Mouse (Mus musculus) brown adipose tissue, adult 24 weeks (tissue): ENCODE measurements around the gene Atp6v1e1. TPM values are rescaled to one million over a fixed set of nuclear protein-coding genes. Genes with fewer than 3 reads are reported as not detected.
"Not testable (repeated sequence)": the region's sequence is repeated elsewhere in the genome, so short reads cannot be mapped to it uniquely, and the experiment has no call there.

ENCODE experiments used
- H3K27ac ChIP-seq: fragments of 200-500 bp; replicated peaks from 2 replicates; pipeline ENCODE4 v1.5.1; 2012; ENCODE audit warnings: low read depth, mild to moderate bottlenecking, low read length
- H3K4me1 ChIP-seq: fragments of 200-500 bp; 2 replicates; pipeline ENCODE4 v1.6.1; 2012; ENCODE audit warnings: low read length, mixed read lengths; ENCODE audit not compliant: control insufficient read depth, insufficient read depth, insufficient read length
- H3K4me3 ChIP-seq: fragments of 200-500 bp; 2 replicates; pipeline ENCODE4 v1.5.1; 2012; ENCODE audit warnings: low read depth, mild to moderate bottlenecking, low read length, moderate library complexity; ENCODE audit not compliant: insufficient read depth
- polyA plus RNA-seq: library from polyadenylated mRNA; stranded (reverse); fragments of >200 nt; gene quantifications from 2 replicates; pipeline ENCODE4 v1.2.4, GENCODE M21; 2012; ENCODE audit not compliant: missing spikeins, insufficient read depth, insufficient read length

Gene Atp6v1e1
- polyA plus RNA-seq, 1 experiment: 349 TPM

GRCm38 (mm10) chr6:120832097-120832496, 9.5 kb upstream of the Atp6v1e1 start:
- no peak overlapping the region for H3K27ac ChIP-seq
- no peak overlapping the region for H3K4me3 ChIP-seq
- no peaks in the 10 kb centered on the region for H3K4me1 ChIP-seq

DNA sequence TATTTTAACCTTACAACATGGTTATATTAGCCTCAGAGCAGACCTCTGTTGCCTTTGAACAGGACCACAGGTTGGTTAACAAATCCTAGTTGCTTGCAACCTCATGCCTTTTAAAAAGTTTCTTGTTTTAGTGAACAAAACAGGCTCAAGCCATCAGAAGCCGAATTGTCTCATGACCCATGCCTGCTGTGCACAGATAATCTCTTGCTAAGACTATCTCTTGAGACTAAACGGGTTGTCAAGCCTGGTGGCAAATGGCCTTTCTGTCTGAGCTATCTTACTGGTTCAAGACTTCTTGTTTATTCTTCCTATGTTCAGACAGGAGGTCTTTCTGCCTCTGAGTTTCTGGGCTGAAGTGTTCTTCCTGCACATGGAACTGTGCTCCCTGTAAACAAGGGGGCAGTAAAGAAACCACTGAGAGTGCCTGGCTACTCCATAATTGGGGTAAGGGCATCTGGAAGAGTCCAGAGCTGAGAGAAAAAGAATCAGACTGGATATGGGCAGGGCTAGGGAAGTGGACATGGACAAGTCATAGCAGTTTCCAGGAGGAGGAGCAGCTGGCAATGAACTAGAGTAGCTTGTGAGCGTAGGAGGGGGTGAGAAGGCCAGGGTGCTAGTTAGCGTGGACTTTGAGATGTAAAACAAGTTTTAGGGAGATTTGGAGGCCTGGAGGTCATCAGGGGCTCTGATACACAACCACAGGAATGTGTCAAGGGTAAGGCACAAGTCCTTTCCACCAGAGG, 8.4 kb upstream of the Atp6v1e1 start:
- Histone ChIP-seq H3K4me1 (no peaks in the 10 kb centered on the region), H3K4me3 (no peak overlapping the region), H3K27ac (no peak overlapping the region)

- H3K4me1 ChIP-seq: no peaks in the 10 kb centered on the region
- H3K27ac ChIP-seq: no peak overlapping the region
- no peak overlapping the region for H3K4me3 ChIP-seq
Observed at GRCm38 (mm10) chr6:120830056-120830455, 7.5 kb upstream of the Atp6v1e1 start.

DNA sequence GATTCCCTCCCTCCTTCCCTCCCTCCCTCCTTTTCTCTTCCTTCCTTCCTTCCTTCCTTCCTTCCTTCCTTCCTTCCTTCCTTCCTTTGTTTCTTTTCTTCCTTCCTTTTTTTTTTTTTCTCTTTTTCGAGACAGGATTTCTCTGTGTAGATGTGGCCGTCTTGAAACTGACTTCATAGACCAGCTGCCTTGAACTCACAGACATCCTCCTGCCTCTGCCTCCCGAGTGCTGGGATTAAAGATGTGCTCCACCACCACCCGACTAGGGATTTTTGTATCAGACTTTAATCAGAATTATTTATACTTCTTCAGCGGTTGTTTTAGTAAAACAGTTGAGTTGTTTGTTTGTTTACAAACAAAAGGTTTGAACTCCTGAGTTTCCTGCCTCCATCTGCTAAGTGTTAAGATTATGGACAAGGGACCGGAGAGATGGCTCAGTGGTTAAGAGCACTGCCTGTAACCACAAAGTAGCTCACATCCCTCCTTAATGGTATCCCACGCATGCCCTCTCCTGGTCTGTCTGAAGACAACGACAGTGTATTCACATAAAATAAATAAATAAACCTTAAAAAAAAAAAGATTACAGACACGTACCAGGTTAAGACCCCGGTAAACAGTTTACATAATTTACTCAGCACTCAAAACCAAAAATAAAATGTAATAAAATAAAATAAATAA, 483 bp upstream of the Atp6v1e1 start:
- H3K4me3 ChIP-seq: peak overlapping the region; percentile 4; the same call in 1 of the 2 replicates
- H3K4me1 ChIP-seq: peaks cover 11% of the 10 kb centered on the region
- peak overlapping the region; percentile 69 for H3K27ac ChIP-seq

- Histone ChIP-seq H3K4me3 (peak overlapping the region; percentile 79), H3K4me1 (peaks cover 11% of the 10 kb centered on the region), H3K27ac (no peak overlapping the region)
Observed at GRCm38 (mm10) chr6:120821715-120822114, 878 bp downstream of the Atp6v1e1 start.

DNA sequence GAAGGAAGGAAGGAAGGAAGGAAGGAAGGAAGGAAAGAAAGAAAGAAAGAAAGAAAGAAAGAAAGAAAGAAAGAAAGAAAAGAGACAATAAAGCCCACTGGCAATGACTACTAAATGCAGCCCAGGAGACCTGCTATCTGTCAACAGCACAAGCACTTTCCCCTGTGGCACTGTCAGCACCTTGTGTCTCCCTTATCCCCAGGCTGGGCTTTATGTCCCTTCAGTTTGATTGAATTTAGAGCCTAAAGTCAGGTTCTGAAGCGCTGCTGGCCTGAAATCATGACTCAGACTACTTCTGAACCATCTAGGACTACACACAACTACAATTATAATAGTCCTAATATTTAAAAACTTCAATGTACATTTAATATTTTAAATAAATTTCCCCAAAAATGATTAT, 1.7 kb downstream of the Atp6v1e1 start:
- peaks cover 11% of the 10 kb centered on the region for H3K4me1 ChIP-seq
- peak overlapping the region; percentile 57 for H3K4me3 ChIP-seq
- H3K27ac ChIP-seq: no peak overlapping the region

DNA sequence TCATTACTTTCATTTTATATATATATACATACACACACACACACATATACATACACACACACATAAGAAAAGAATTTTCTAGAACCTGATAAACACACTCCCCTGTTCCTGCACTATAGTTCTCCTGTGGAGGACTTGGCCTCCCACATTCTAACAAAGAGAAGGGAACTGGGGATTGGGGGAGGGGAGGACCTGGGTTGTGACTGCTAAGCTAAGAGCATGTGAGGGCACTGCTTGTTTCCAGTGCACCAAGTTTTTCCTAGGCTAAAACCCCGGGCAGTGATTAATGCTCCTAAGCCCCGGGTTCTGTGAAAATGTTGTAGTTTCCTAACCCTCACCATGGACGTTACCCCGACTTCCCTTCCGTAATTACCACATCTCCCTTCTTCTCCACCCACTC, 2.4 kb downstream of the Atp6v1e1 start:
- Histone ChIP-seq H3K27ac (no peak overlapping the region), H3K4me3 (no peak overlapping the region), H3K4me1 (peaks cover 11% of the 10 kb centered on the region)

GRCm38 (mm10) chr6:120819294-120819693, 3.3 kb downstream of the Atp6v1e1 start:
- Histone ChIP-seq H3K4me1 (peaks cover 11% of the 10 kb centered on the region), H3K27ac (no peak overlapping the region), H3K4me3 (no peak overlapping the region)

GRCm38 (mm10) chr6:120811999-120812398, 10.6 kb downstream of the Atp6v1e1 start:
- not testable (repeated sequence) for H3K4me3 ChIP-seq, H3K27ac ChIP-seq, H3K4me1 ChIP-seq

- H3K4me1 ChIP-seq: no peaks in the 10 kb centered on the region
- H3K27ac ChIP-seq: peak overlapping the region; percentile 33; the same call in 1 of the 2 replicates
- no peak overlapping the region for H3K4me3 ChIP-seq
Observed at GRCm38 (mm10) chr6:120807738-120808081, 14.9 kb downstream of the Atp6v1e1 start.

DNA sequence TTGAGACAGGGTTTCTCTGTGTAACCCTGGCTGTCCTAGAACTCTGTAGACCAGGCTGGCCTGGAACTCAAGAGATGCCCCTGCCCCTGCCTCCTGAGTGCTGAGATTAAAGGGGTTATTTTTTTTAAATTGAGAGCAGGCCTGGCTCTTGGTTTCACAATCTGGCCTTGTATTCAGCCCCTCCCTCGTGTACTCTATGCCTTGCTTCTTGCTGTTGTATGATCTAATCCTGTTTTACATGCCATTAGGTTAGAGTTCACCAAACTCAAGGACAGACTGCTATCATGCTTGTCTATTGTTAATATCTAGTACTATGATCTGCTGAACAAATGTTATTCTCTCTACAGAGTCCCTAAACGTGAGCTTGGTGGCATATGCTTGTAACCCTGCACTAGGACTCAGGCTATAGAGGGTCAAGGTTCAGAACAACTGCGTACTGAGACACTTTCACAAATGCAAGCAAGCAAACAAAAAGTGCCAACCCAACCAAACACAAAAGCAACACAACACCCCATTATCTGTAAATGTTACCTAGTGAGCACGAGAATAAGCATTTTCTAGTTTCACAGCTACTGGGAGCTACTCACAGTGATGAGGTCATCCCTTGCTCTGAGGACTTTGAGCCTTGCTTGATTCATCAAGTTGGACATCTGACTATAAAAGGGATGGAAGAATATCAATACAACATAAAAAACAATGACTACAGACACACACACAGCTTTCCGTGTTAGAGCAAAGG, 15.4 kb downstream of the Atp6v1e1 start:
- Histone ChIP-seq H3K27ac (peak overlapping the region; percentile 33; the same call in 1 of the 2 replicates), H3K4me1 (no peaks in the 10 kb centered on the region), H3K4me3 (no peak overlapping the region)

- Histone ChIP-seq H3K4me3 (no peak overlapping the region), H3K27ac (no peak overlapping the region), H3K4me1 (no peaks in the 10 kb centered on the region)
Observed at GRCm38 (mm10) chr6:120799581-120800041, 23.0 kb downstream of the Atp6v1e1 start.

GRCm38 (mm10) chr6:120798905-120799304, 23.7 kb downstream of the Atp6v1e1 start:
- Histone ChIP-seq H3K4me3 (no peak overlapping the region), H3K27ac (no peak overlapping the region), H3K4me1 (no peaks in the 10 kb centered on the region)

DNA sequence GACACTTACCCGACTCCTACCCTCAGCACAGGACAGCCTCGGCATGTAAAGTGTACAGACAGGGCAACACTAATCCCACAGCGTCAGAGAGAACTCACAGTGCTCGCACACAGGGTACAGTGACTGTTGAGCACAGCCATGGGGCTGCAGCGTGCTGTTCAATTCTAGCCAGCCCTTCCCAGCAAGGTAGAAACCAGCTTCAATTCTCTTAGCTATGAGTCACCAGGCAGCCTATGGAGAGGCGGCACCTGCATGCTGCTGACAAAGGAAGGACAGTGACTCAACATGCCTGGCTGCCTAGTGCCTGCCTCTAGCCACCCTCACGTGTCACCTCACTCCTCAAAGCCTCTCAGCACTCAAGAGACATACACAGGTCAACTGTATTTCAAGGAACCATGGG, 24.6 kb downstream of the Atp6v1e1 start:
- Histone ChIP-seq H3K4me3 (no peak overlapping the region), H3K27ac (no peak overlapping the region), H3K4me1 (no peaks in the 10 kb centered on the region)

DNA sequence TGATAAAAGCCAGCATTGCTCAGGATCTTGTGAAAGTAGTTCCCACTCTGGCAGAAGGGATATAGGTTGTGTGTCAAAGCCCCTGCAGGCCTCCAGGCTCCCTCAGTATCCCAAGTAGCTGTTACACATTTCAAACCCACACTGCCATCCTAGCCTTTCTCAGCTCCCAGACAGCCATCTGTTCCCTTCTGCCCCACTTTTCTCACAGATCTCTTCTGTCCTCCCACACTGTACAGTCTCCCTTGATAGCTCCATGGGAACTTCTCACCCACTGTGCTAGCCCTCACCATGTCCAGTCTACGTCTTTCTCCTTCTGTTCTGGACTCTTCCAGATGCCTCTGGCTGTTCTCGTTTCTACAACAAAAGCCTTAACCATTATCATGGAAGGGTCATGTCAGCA, 26.5 kb downstream of the Atp6v1e1 start:
- Histone ChIP-seq H3K4me3 (no peak overlapping the region), H3K27ac (no peak overlapping the region), H3K4me1 (no peaks in the 10 kb centered on the region)
